Mouse (Mus musculus): ENCODE measurements around the gene Zdhhc3. TPM values are rescaled to one million over a fixed set of nuclear protein-coding genes. Genes with fewer than 3 reads are reported as not detected.

The Zdhhc3 gene
- polyA plus RNA-seq, 1 experiment from 2014 or later: 85.8 TPM

DNA sequence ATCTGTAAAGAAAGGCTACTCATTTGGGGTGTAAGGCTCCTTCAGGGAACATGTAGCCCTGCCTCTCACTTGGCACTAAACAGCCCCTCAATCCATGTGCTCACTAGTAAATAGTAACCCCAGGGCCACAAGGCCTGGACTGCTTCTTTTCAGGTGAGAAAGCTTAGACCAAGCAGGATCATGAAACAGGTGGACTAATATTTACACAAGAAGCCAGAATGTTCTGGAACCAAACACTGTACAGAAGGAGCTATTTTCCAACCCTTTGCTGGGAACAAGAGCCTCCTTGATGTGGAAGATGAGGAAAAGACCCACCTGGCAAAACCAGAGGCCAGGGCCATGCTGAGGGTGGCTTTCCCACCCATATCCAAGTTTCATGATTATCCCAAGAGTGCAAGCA, 9.6 kb downstream of the Zdhhc3 start:
- Histone ChIP-seq H3K9me3 (no peaks in the 10 kb centered on the region), H3K4me3 (no peak overlapping the region), H3K36me3 (replicated peaks) (peaks cover 67% of the 10 kb centered on the region), H3K27me3 (ENCODE audit: poor library complexity, severe bottlenecking) (no peaks in the 10 kb centered on the region), H3K4me1 (no peaks in the 10 kb centered on the region), H3K27ac (no peak overlapping the region)
- no peak for DNase-seq (ENCODE audit: extremely low spot score, low spot score)

DNA sequence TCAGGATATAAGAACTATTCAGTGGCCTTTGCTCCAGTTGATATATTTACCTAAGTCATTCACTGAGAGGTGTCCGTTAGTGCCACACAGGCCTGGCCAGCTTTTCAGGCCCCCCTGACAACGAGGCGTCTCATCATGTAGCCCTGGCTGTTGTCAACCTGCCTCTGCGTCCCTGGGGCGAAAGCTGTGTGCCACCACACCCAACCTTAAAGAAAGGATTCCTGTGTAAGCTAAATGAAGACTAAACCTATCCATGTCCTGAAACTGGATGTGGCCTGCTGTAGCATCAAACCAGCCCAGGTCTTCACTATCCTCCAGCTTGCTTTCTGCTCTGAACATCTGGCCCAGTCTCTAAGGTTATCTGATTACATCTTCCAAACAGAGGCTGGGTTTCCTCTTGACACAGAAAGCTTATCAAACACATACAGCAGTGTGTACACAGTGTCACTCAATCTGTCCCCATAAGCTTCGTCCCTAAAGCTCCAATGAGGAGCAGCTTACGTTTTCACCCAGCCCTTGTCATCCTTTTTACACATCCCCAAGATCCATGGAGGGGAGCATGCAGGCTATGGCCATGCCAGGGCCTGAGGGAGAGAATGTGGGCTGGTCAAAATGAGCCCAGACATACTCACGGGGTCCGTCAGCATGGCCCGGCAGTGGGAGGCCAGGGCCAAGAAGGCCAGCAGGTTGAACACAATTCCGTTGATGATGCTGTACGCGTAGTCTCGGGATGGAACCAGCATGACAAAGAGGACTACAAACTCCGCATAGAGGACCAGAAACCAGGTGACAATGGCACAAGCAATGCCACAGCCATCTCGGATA, 13.2 kb downstream of the Zdhhc3 start:
- no peak for DNase-seq (ENCODE audit: extremely low spot score, low spot score)
- Histone ChIP-seq H3K4me1 (no peaks in the 10 kb centered on the region), H3K27ac (no peak overlapping the region), H3K9me3 (no peaks in the 10 kb centered on the region), H3K36me3 (replicated peaks) (peaks cover 89% of the 10 kb centered on the region), H3K27me3 (ENCODE audit: poor library complexity, severe bottlenecking) (no peaks in the 10 kb centered on the region), H3K4me3 (no peak overlapping the region)
- WGBS: 95% methylated on average over 16 of the region's 16 CpGs

DNA sequence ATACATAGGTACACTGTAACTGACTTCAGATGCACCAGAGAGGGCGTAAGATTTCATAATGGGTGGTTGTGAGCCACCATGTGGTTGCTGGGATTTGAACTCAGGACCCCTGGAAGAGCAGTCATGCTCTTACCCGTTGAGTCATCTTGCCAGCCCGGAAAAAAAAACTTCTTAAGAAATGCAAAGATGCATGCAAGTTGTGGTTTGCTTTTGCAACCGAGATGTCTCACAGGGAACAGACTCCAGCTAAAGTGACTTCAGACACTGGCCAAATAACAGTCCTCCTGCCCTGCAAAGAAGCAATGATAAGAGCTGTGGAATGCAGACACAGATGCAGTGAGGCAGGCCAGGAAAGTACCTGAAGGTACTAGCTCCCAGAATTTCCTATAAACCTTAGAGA, 22.2 kb downstream of the Zdhhc3 start:
- Histone ChIP-seq H3K36me3 (replicated peaks) (peaks cover 93% of the 10 kb centered on the region), H3K4me1 (no peaks in the 10 kb centered on the region)

DNA sequence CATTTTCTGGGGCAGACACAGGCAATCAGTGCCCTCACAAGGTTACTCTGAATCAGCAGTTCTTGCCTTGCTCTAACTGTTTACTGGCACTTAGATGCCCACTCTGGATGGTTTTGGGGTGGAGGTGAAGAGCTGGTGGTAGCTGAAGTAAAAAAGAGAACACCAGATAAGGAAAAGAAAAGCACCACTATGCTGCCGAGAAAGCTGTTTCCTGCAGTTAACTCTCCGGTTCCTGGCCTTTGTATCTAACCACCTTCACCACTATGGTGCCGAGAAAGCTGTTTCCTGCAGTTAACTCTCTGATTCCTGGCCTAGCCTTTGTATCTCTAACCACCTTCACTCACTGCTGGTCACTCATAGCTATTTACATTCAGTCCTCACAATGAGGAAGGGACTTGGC, 25.4 kb downstream of the Zdhhc3 start:
- no peak for DNase-seq (ENCODE audit: extremely low spot score, low spot score)
- Histone ChIP-seq H3K36me3 (replicated peaks) (peaks cover 99% of the 10 kb centered on the region), H3K9me3 (no peaks in the 10 kb centered on the region), H3K4me3 (no peak overlapping the region), H3K4me1 (no peaks in the 10 kb centered on the region), H3K27ac (no peak overlapping the region), H3K27me3 (ENCODE audit: poor library complexity, severe bottlenecking) (no peaks in the 10 kb centered on the region)
- WGBS: 84% methylated on average over 3 of the region's 3 CpGs

More for the DNA sequence above, 22.2 kb downstream of the Zdhhc3 start:
- Histone ChIP-seq H3K27ac (no peak overlapping the region), H3K4me3 (no peak overlapping the region), H3K27me3 (ENCODE audit: poor library complexity, severe bottlenecking) (no peaks in the 10 kb centered on the region), H3K9me3 (no peaks in the 10 kb centered on the region)
- no peak for DNase-seq (ENCODE audit: extremely low spot score, low spot score)
- 95% methylated on average over 4 of the region's 4 CpGs for WGBS

DNA sequence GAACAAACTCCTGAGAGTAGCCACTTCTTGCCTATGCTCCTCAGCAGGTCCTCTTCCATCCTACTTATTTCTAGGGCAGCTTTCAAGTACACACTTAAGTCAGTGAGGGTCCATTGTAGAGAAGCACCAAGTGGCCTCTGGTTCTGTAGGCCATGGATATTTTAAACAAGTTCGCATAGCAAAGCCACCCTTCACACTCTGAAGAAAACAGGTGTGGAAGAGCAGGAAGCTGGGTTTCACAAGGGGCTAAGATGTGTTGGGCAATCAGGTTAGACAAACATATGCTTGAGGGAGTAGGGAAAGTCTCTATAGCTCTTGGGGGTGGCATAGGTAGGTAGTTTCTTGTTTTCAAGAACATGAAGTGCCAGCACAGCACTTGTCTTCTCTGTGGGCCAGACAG, 27.6 kb downstream of the Zdhhc3 start:
- peaks cover 100% of the 10 kb centered on the region for H3K36me3 ChIP-seq (replicated peaks)
- no peak overlapping the region for H3K4me3 ChIP-seq
- H3K27me3 ChIP-seq (ENCODE audit: poor library complexity, severe bottlenecking): no peaks in the 10 kb centered on the region
- H3K4me1 ChIP-seq: no peaks in the 10 kb centered on the region
- H3K27ac ChIP-seq: no peak overlapping the region
- WGBS: 86% methylated on average over 1 of the region's 1 CpGs
- H3K9me3 ChIP-seq: no peaks in the 10 kb centered on the region
- DNase-seq (ENCODE audit: extremely low spot score, low spot score): no peak

DNA sequence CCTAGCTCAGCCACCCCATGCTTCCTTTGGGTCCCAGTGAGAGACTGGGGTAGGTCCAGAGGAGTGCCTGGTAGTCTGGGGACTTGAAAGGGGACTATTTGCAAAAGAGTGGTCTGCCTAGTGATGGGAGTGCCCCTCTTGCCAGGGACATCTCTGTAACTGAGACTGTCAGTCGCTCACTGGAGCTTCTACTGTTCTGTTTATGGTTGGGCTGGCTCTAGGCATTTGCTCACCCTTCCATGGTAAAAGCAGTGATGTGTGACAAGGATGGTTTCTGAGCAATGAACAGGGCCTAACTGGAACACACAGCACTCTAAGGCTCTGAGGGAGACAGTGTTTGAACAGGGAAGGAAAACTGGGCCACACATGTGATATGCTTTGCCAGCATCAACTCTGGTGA, 32.2 kb downstream of the Zdhhc3 start:
- Histone ChIP-seq H3K9me3 (no peaks in the 10 kb centered on the region), H3K27me3 (ENCODE audit: poor library complexity, severe bottlenecking) (no peaks in the 10 kb centered on the region), H3K36me3 (replicated peaks) (peaks cover 100% of the 10 kb centered on the region), H3K27ac (no peak overlapping the region), H3K4me1 (no peaks in the 10 kb centered on the region), H3K4me3 (no peak overlapping the region)
- DNase-seq (ENCODE audit: extremely low spot score, low spot score): no peak
- 74% methylated on average over 1 of the region's 1 CpGs for WGBS

DNA sequence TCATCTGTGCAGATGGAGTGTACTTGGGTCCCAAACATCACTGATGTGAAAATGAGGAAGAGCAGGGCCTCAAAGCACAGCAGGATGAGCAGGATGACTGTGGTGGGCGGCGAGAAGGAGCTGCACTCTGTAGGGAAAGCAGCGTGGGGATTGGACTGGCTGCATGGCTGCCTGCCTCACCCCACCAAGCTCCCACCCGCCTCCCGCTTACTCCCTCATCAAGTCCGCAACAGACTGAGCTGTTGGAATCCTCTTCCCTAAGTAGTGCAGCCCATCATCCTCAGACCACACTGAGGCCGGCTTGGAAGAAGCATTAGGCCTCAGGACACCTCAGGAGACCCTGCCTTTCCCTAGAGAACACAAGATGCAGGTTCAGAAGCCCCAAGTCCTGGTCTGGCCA, 32.6 kb downstream of the Zdhhc3 start:
- Histone ChIP-seq H3K27ac (no peak overlapping the region), H3K4me3 (no peak overlapping the region), H3K4me1 (no peaks in the 10 kb centered on the region), H3K36me3 (replicated peaks) (peaks cover 100% of the 10 kb centered on the region), H3K9me3 (no peaks in the 10 kb centered on the region), H3K27me3 (ENCODE audit: poor library complexity, severe bottlenecking) (no peaks in the 10 kb centered on the region)
- WGBS: 93% methylated on average over 7 of the region's 7 CpGs
- no peak for DNase-seq (ENCODE audit: extremely low spot score, low spot score)

DNA sequence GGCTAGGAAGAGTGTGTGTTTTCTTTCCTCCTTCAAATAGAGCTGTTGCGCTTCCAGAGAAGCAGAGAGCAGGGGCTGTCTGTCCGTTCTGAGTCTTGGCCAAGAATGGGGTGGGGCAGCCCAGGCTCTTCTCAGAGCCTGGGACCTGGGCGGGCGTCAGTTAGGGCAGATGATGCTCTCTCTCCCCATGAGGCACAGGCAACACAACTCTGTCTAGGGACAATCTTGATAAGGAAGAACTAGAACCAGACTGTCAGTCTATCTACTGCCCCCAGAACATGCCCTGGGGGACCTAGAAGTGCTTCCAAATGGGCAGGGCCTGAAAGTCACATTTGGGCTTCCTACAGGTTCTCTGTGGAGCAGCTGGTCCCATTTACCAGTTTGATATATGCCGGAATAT, 33.9 kb downstream of the Zdhhc3 start:
- Histone ChIP-seq H3K4me1 (no peaks in the 10 kb centered on the region), H3K36me3 (replicated peaks) (peaks cover 100% of the 10 kb centered on the region), H3K9me3 (no peaks in the 10 kb centered on the region), H3K27me3 (ENCODE audit: poor library complexity, severe bottlenecking) (no peaks in the 10 kb centered on the region), H3K4me3 (no peak overlapping the region), H3K27ac (no peak overlapping the region)
- no peak for DNase-seq (ENCODE audit: extremely low spot score, low spot score)
- WGBS: 93% methylated on average over 5 of the region's 5 CpGs

DNA sequence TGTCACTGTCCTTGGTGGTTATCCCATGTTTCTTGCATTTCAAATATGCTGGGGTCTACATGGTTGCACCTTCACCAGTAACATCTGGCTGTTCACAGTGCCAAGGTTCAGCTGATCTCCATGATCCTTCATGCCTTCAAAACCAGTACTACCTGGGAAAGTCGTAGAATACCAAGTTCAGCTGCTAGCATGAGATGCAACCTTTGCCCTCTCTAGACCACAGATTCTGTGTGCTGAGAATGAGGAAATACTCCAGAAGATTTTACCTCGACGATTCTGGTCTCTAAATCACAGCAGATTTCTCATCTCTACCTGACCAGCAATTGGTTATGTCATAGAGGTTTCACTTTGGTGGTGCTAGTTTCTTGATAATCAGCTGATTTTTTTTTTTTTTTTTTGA, 52.8 kb downstream of the Zdhhc3 start:
- DNase-seq (ENCODE audit: extremely low spot score, low spot score): no peak
- H3K9me3 ChIP-seq: no peaks in the 10 kb centered on the region
- no peaks in the 10 kb centered on the region for H3K4me1 ChIP-seq
- H3K27me3 ChIP-seq (ENCODE audit: poor library complexity, severe bottlenecking): no peaks in the 10 kb centered on the region
- no peaks in the 10 kb centered on the region for H3K36me3 ChIP-seq (replicated peaks)
- 94% methylated on average over 3 of the region's 3 CpGs for WGBS
- no peak overlapping the region for H3K4me3 ChIP-seq
- no peak overlapping the region for H3K27ac ChIP-seq

DNA sequence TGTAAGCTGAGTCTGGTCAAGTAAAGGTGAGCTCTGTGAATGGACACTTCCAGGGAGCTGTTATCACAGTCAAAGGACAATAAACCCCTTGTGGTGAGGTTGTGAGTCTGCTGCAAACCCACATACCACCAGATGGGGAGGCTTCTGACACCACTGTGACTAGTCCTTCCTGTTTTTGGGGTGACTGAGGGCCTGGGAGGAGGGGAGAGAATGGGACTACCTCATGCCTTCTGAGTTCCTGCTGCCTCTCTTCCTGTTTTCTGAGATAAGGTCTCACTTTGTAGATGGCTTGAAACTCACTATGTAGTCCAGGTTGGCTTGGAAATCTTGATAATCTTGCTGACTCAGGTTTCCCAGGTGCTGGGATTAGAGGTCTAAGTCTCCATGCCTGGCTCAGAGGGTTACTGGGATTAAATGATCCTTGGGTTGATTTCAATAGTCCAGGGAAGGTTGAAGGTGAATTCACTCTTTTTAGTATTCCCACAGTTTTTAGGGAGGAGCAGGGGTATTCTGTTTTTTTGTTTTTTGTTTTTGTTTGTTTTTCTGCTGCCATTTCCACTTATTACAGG, 54.2 kb downstream of the Zdhhc3 start:
- Histone ChIP-seq H3K27me3 (ENCODE audit: poor library complexity, severe bottlenecking) (no peaks in the 10 kb centered on the region), H3K4me3 (no peak overlapping the region), H3K9me3 (no peaks in the 10 kb centered on the region), H3K36me3 (replicated peaks) (no peaks in the 10 kb centered on the region), H3K4me1 (no peaks in the 10 kb centered on the region), H3K27ac (no peak overlapping the region)
- no peak for DNase-seq (ENCODE audit: extremely low spot score, low spot score)

DNA sequence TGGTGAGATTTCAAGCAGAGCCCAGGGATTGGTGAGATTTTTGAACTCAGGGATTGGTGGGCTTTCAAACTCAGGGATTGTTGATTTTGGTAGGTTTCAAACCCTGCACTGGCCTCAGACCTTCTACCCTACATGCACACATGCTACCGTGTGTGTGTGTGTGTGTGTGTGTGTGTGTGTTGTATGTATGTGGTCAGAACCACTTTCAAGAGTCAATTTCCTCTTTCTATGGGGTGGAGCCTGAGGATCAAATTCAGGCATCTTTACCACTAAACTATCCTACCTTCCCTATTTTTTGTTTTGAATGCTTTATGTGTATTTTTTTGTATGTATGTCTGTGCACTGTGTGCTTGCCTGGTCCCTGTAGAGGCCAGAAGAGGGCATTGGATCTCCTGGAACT, 65.3 kb downstream of the Zdhhc3 start:
- Histone ChIP-seq H3K4me3 (no peak overlapping the region), H3K36me3 (replicated peaks) (no peaks in the 10 kb centered on the region), H3K4me1 (no peaks in the 10 kb centered on the region), H3K27me3 (ENCODE audit: poor library complexity, severe bottlenecking) (no peaks in the 10 kb centered on the region), H3K9me3 (no peaks in the 10 kb centered on the region), H3K27ac (no peak overlapping the region)
- 88% methylated on average over 1 of the region's 1 CpGs for WGBS
- DNase-seq (ENCODE audit: extremely low spot score, low spot score): no peak

DNA sequence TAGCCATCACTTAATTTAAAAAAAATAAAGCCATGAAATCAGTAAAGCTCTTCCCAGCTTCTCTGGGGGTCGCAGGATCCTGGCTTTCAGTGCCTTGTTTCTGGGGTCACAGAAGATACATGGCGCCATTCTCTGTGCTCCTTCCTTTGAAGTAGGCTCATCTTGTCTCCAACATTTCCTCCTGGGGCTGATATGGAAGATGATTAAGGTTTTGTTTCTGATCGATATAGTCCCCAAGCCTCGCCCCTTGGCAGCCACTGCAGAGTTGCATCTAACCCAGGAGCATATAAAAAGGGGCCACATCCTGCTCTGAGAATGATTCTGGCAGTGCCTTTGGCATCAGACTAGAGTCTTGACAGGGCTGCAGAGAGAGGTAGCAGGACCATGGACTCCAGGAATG, 78.6 kb downstream of the Zdhhc3 start, which contains the start of gene Tgm4:
Tgm4 (plus strand) TSS at position 301 of the 400 bp plus-strand sequence.
- DNase-seq (ENCODE audit: extremely low spot score, low spot score): no peak
- H3K4me1 ChIP-seq: peaks cover 8% of the 10 kb centered on the region; the same call in 1 of the 2 replicates
- H3K27ac ChIP-seq: no peak within 1 kb of the TSS
- 88% methylated on average over 4 of the region's 4 CpGs for WGBS
- no peaks in the 10 kb centered on the region for H3K36me3 ChIP-seq (replicated peaks)
- no peak within 1 kb of the TSS for H3K4me3 ChIP-seq
- H3K27me3 ChIP-seq (ENCODE audit: poor library complexity, severe bottlenecking): no peaks in the 10 kb centered on the region
- H3K9me3 ChIP-seq: no peaks in the 10 kb centered on the region

DNA sequence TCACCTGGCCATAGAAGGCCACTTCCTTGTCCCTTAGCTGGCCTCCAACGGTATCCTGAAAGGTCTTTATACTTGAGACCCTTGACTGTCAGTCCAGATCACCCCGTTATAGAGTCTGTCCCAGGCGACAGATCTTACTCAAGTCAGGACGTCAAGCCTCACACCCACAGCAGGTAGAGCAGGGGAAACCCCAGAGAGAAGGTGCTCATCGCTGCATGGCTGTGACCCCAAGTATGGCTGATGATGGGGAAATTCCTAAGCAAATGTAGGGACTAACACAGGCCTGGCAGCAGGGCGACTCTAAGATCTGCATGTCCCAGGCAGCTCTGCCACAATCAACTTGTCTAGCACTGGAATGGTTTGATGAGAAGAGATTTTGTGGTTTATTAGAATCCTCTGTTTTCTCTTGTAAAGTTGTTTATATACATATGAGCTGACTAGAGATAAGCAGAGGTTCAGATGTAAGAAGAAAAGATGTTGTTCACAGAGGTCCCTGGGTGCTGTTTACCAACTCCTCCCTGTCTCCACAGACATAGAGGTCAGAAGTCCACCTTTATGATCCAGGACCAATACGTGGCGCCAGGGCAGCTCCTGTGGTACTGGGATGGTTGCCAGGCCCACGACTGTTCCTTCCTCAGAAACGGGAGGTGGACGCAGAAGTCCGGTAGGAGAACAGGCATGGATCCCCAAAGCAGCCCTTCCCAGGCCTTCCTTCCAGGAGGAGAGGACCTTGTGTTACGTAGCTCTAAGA, 81.3 kb downstream of the Zdhhc3 start:
- H3K36me3 ChIP-seq (replicated peaks): no peaks in the 10 kb centered on the region
- no peaks in the 10 kb centered on the region for H3K9me3 ChIP-seq
- 88% methylated on average over 13 of the region's 13 CpGs for WGBS
- no peaks in the 10 kb centered on the region for H3K27me3 ChIP-seq (ENCODE audit: poor library complexity, severe bottlenecking)
- peaks cover 8% of the 10 kb centered on the region; the same call in 1 of the 2 replicates for H3K4me1 ChIP-seq
- H3K27ac ChIP-seq: no peak overlapping the region
- no peak for DNase-seq (ENCODE audit: extremely low spot score, low spot score)
- no peak overlapping the region for H3K4me3 ChIP-seq
